Mouse (Mus musculus) liver, adult 2 months (tissue): ENCODE results near the gene Zfp668. TPM values are rescaled to one million over a fixed set of nuclear protein-coding genes. Genes with fewer than 3 reads are reported as not detected.

Experiments
- DNase-seq: peaks from one replicate; pipeline ENCODE4 v3.0.0-alpha.2; 2011; ENCODE audit warnings: low read depth, low spot score; ENCODE audit errors: extremely low read depth
- H3K27ac ChIP-seq: fragments of 200-500 bp; replicated peaks from 2 replicates; pipeline ENCODE4 v1.5.1; 2012; ENCODE audit warnings: low read depth, mild to moderate bottlenecking, control low read depth, inconsistent platforms, low read length; ENCODE audit not compliant: insufficient read depth
- H3K27me3 ChIP-seq: fragments of 200-500 bp; 2 replicates; pipeline ENCODE4 v1.6.1; 2012; ENCODE audit warnings: mild to moderate bottlenecking, moderate library complexity, low read length, inconsistent platforms; ENCODE audit not compliant: control insufficient read depth, insufficient read depth
- H3K36me3 ChIP-seq: fragments of 200-500 bp; 2 replicates; pipeline ENCODE4 v1.6.1; 2012; ENCODE audit warnings: low read length, inconsistent platforms; ENCODE audit not compliant: control insufficient read depth, insufficient read depth
- H3K4me1 ChIP-seq: fragments of 200-500 bp; 2 replicates; pipeline ENCODE4 v1.6.1; 2011; ENCODE audit warnings: low read length; ENCODE audit not compliant: control insufficient read depth, insufficient read depth
- H3K4me3 ChIP-seq: fragments of 200-500 bp; 2 replicates; pipeline ENCODE4 v1.5.1; 2011; ENCODE audit warnings: low read depth, mild to moderate bottlenecking, control low read depth, low read length, moderate library complexity; ENCODE audit not compliant: insufficient read depth
- H3K79me2 ChIP-seq: fragments of 200-500 bp; 2 replicates; pipeline ENCODE4 v1.6.1; 2012; ENCODE audit warnings: inconsistent platforms, mild to moderate bottlenecking, low read length, moderate library complexity; ENCODE audit not compliant: control insufficient read depth, insufficient read depth
- H3K9ac ChIP-seq: fragments of 200-500 bp; 2 replicates; pipeline ENCODE4 v1.6.1; 2012; ENCODE audit warnings: low read depth, mild to moderate bottlenecking, control low read depth, inconsistent platforms, low read length
- CTCF ChIP-seq: fragments of 200-500 bp; IDR thresholded peaks from 2 replicates; pipeline ENCODE4 v1.5.1; 2011; ENCODE audit warnings: low read depth, low read length, control low read depth
- POLR2A ChIP-seq: fragments of 200-500 bp; IDR thresholded peaks from 2 replicates; pipeline ENCODE4 v1.6.1; 2011; ENCODE audit warnings: low read length, control low read depth; ENCODE audit not compliant: insufficient read depth; ENCODE audit errors: extremely low read depth
- WGBS: fragments of 180-500 bp; shearing (Covaris S2); methylation state at CpG from one replicate; pipeline ENCODE4 v1.1.7; 2018; 5-methylcytosine and 5-hydroxymethylcytosine counted together
- polyA plus RNA-seq: library from polyadenylated mRNA; depleted of rRNA; stranded (reverse); fragments of >200 nt; gene quantifications from 2 replicates; pipeline ENCODE4 v1.2.3, GENCODE M21; 2012
- total RNA-seq: library from RNA; depleted of rRNA; stranded (reverse); fragments of >200 nt; gene quantifications from 2 replicates; pipeline ENCODE4 v1.2.3, GENCODE M21; 2014

Zfp668 gene
- total and polyA plus RNA-seq, 2 experiments: 0.65 to 2.1 TPM

GRCm38 (mm10) chr7:127908656-127909055 is 32.0 kb upstream of the Zfp668 start:
- peak overlapping the region; percentile 19 for H3K27ac ChIP-seq
- peaks cover 15% of the 10 kb centered on the region for H3K36me3 ChIP-seq
- 28% methylated on average over 4 of the region's 4 CpGs for WGBS

GRCm38 (mm10) chr7:127907939-127908338 is 31.3 kb upstream of the Zfp668 start:
- H3K36me3 ChIP-seq: peaks cover 15% of the 10 kb centered on the region
- H3K79me2 ChIP-seq: peaks cover 8% of the 10 kb centered on the region; the same call in 1 of the 2 replicates
- no peak overlapping the region for H3K9ac ChIP-seq
- H3K4me3 ChIP-seq: no peak overlapping the region
- no peak for TF ChIP-seq POLR2A
- TF ChIP-seq CTCF: no peak
- H3K27ac ChIP-seq: no peak overlapping the region
- no peak for DNase-seq
- peaks cover 11% of the 10 kb centered on the region for H3K4me1 ChIP-seq
- no peaks in the 10 kb centered on the region for H3K27me3 ChIP-seq
- 99% methylated on average over 12 of the region's 12 CpGs for WGBS

More at GRCm38 (mm10) chr7:127908656-127909055, 32.0 kb upstream of the Zfp668 start:
- H3K27me3 ChIP-seq: no peaks in the 10 kb centered on the region
- TF ChIP-seq POLR2A (no peak), CTCF (no peak)
- H3K4me3 ChIP-seq: no peak overlapping the region
- peaks cover 11% of the 10 kb centered on the region for H3K4me1 ChIP-seq
- peaks cover 8% of the 10 kb centered on the region; the same call in 1 of the 2 replicates for H3K79me2 ChIP-seq
- no peak overlapping the region for H3K9ac ChIP-seq
- peak; percentile 86 for DNase-seq

- Histone ChIP-seq H3K79me2 (peaks cover 3% of the 10 kb centered on the region; the same call in 1 of the 2 replicates), H3K4me1 (peaks cover 13% of the 10 kb centered on the region), H3K36me3 (peaks cover 12% of the 10 kb centered on the region), H3K27ac (peak within 1 kb of the TSS; percentile 61), H3K9ac (peak within 1 kb of the TSS; percentile 98), H3K4me3 (peak within 1 kb of the TSS; percentile 97), H3K27me3 (no peaks in the 10 kb centered on the region)
- peak; percentile 65 for DNase-seq
- 7% methylated on average over 38 of the region's 38 CpGs for WGBS
- TF ChIP-seq CTCF (0 out of 2 replicates have a peak, but pooled peaks have one; percentile 10), POLR2A (peak; percentile 78)
These were observed 27.6 kb upstream of the Zfp668 start, which contains the start of gene Bckdk for GRCm38 (mm10) chr7:127903971-127904796. Gene Bckdk, plus strand, starts transcription at chr7:127904082.

- Histone ChIP-seq H3K9ac (no peak overlapping the region), H3K79me2 (peaks cover 3% of the 10 kb centered on the region; the same call in 1 of the 2 replicates), H3K27me3 (no peaks in the 10 kb centered on the region), H3K4me3 (no peak overlapping the region), H3K4me1 (peaks cover 8% of the 10 kb centered on the region; the same call in 1 of the 2 replicates), H3K36me3 (peaks cover 6% of the 10 kb centered on the region; the same call in 1 of the 2 replicates), H3K27ac (no peak overlapping the region)
- DNase-seq: no peak
- 87% methylated on average over 2 of the region's 2 CpGs for WGBS
- TF ChIP-seq CTCF (no peak), POLR2A (no peak)
These were observed 25.1 kb upstream of the Zfp668 start for GRCm38 (mm10) chr7:127901772-127902171.

GRCm38 (mm10) chr7:127899997-127900396 is 23.4 kb upstream of the Zfp668 start:
- Histone ChIP-seq H3K27me3 (no peaks in the 10 kb centered on the region), H3K36me3 (no peaks in the 10 kb centered on the region), H3K4me1 (peaks cover 11% of the 10 kb centered on the region; the same call in 1 of the 2 replicates), H3K79me2 (peaks cover 3% of the 10 kb centered on the region; the same call in 1 of the 2 replicates), H3K4me3 (no peak overlapping the region), H3K27ac (no peak overlapping the region), H3K9ac (no peak overlapping the region)
- TF ChIP-seq CTCF (no peak), POLR2A (no peak)
- no peak for DNase-seq
- 57% methylated on average over 7 of the region's 7 CpGs for WGBS
